Mouse (Mus musculus): ENCODE results near the gene Serpinf1.
"Not testable (repeated sequence)": the region's sequence is repeated elsewhere in the genome, so short reads cannot be mapped to it uniquely, and the experiment has no call there.

Gene Serpinf1

GRCm38 (mm10) chr11:75399411-75399841, 23.1 kb downstream of the Serpinf1 start:
- Histone ChIP-seq H3K4me3 (replicated peaks; ENCODE audit: low read length) (peak overlapping the region; percentile 71), H3K9me3 (ENCODE audit: low read length) (no peaks in the 10 kb centered on the region), H3K4me1 (replicated peaks; ENCODE audit: low read depth, low read length) (peaks cover 20% of the 10 kb centered on the region), H3K27me3 (ENCODE audit: insufficient read depth, low read length) (no peaks in the 10 kb centered on the region), H3K36me3 (ENCODE audit: insufficient read depth, low read length) (peaks cover 43% of the 10 kb centered on the region)
- TF ChIP-seq CTCF (conservative IDR thresholded peaks at IDR 0.05; ENCODE audit: low read length) (no peak), POU5F1 (IDR thresholded peaks at IDR 0.05; ENCODE audit: borderline replicate concordance, low read length) (no peak), NANOG (IDR thresholded peaks at IDR 0.05; ENCODE audit: borderline replicate concordance, low read length) (no peak)

- TF ChIP-seq NANOG (IDR thresholded peaks at IDR 0.05; ENCODE audit: borderline replicate concordance, low read length) (no peak), POU5F1 (IDR thresholded peaks at IDR 0.05; ENCODE audit: borderline replicate concordance, low read length) (no peak), CTCF (conservative IDR thresholded peaks at IDR 0.05; ENCODE audit: low read length) (no peak)
- Histone ChIP-seq H3K9me3 (ENCODE audit: low read length) (no peaks in the 10 kb centered on the region), H3K36me3 (ENCODE audit: insufficient read depth, low read length) (peaks cover 29% of the 10 kb centered on the region), H3K27me3 (ENCODE audit: insufficient read depth, low read length) (no peaks in the 10 kb centered on the region), H3K4me1 (replicated peaks; ENCODE audit: low read depth, low read length) (peaks cover 20% of the 10 kb centered on the region), H3K4me3 (replicated peaks; ENCODE audit: low read length) (no peak overlapping the region)
Observed at GRCm38 (mm10) chr11:75397452-75397851, 25.0 kb downstream of the Serpinf1 start.

GRCm38 (mm10) chr11:75395611-75396010, 26.9 kb downstream of the Serpinf1 start:
- H3K9me3 ChIP-seq (ENCODE audit: low read length), result no peaks in the 10 kb centered on the region
- H3K4me1 ChIP-seq (replicated peaks; ENCODE audit: low read depth, low read length), result peaks cover 16% of the 10 kb centered on the region
- TF ChIP-seq NANOG (IDR thresholded peaks at IDR 0.05; ENCODE audit: borderline replicate concordance, low read length) (no peak), CTCF (conservative IDR thresholded peaks at IDR 0.05; ENCODE audit: low read length) (no peak), POU5F1 (IDR thresholded peaks at IDR 0.05; ENCODE audit: borderline replicate concordance, low read length) (no peak)

GRCm38 (mm10) chr11:75383529-75383928, 39.0 kb downstream of the Serpinf1 start:
- H3K4me1 ChIP-seq (replicated peaks; ENCODE audit: low read depth, low read length); H3K27me3 ChIP-seq (ENCODE audit: insufficient read depth, low read length); H3K4me3 ChIP-seq (replicated peaks; ENCODE audit: low read length): not testable (repeated sequence)
- peaks cover 15% of the 10 kb centered on the region for H3K9me3 ChIP-seq (ENCODE audit: low read length)
- peaks cover 36% of the 10 kb centered on the region for H3K36me3 ChIP-seq (ENCODE audit: insufficient read depth, low read length)

More at GRCm38 (mm10) chr11:75395611-75396010, 26.9 kb downstream of the Serpinf1 start:
- Histone ChIP-seq H3K4me3 (replicated peaks; ENCODE audit: low read length) (no peak overlapping the region), H3K36me3 (ENCODE audit: insufficient read depth, low read length) (peaks cover 24% of the 10 kb centered on the region), H3K27me3 (ENCODE audit: insufficient read depth, low read length) (no peaks in the 10 kb centered on the region)

- not testable (repeated sequence) for H3K4me3 ChIP-seq (replicated peaks; ENCODE audit: low read length)
- Histone ChIP-seq H3K9me3 (ENCODE audit: low read length) (peaks cover 10% of the 10 kb centered on the region), H3K4me1 (replicated peaks; ENCODE audit: low read depth, low read length) (peaks cover 12% of the 10 kb centered on the region; the same call in 1 of the 2 replicates)
Observed at GRCm38 (mm10) chr11:75378786-75379185, 43.7 kb downstream of the Serpinf1 start.

GRCm38 (mm10) chr11:75377125-75377524, 45.4 kb downstream of the Serpinf1 start:
- Histone ChIP-seq H3K36me3 (ENCODE audit: insufficient read depth, low read length) (peaks cover 3% of the 10 kb centered on the region; the same call in 1 of the 2 replicates), H3K9me3 (ENCODE audit: low read length) (no peaks in the 10 kb centered on the region; the same call in 1 of the 2 replicates), H3K27me3 (ENCODE audit: insufficient read depth, low read length) (no peaks in the 10 kb centered on the region), H3K4me1 (replicated peaks; ENCODE audit: low read depth, low read length) (peaks cover 11% of the 10 kb centered on the region; the same call in 1 of the 2 replicates), H3K4me3 (replicated peaks; ENCODE audit: low read length) (no peak overlapping the region)
- TF ChIP-seq POU5F1 (IDR thresholded peaks at IDR 0.05; ENCODE audit: borderline replicate concordance, low read length), result no peak
- TF ChIP-seq CTCF (conservative IDR thresholded peaks at IDR 0.05; ENCODE audit: low read length), result no peak
- no peak for TF ChIP-seq NANOG (IDR thresholded peaks at IDR 0.05; ENCODE audit: borderline replicate concordance, low read length)

More at GRCm38 (mm10) chr11:75378786-75379185, 43.7 kb downstream of the Serpinf1 start:
- not testable (repeated sequence) for H3K27me3 ChIP-seq (ENCODE audit: insufficient read depth, low read length)
- H3K36me3 ChIP-seq (ENCODE audit: insufficient read depth, low read length), result peaks cover 16% of the 10 kb centered on the region
